23 mouse cellular contexts compared by ENCODE assay signal in genomic region chr2:127850371-127850770, GRCm38 (mm10). TPM values are rescaled to one million over a fixed set of nuclear protein-coding genes. Genes with fewer than 3 reads are reported as not detected.
DNase-seq lines count a peak whose midpoint lies in the region.
"Had no signal": no experiment of that assay in that cellular context is flagged by ENCODE, and none has a peak within 500 bp of the region (broad histone marks: within the 10 kb centered on the region; RNA-seq: fewer than 3 reads in every experiment).

No protein-coding gene starts in this region.

- peak; percentile 25 for DNase-seq in heart, adult 8-10 months (ENCODE audit: low spot score)
- DNase-seq in heart, postnatal 4 days = no peak
- DNase-seq in 3T3-L1 (ENCODE audit: low read depth, low spot score) (peak; percentile 57), adipocyte (ENCODE audit: low spot score) (peak; percentile 40)
- DNase-seq in lung, postnatal 36 days = peak; percentile 59
- no peak for DNase-seq in testis, postnatal 14 days (ENCODE audit: low spot score)
- DNase-seq in cerebellum, postnatal 4 days (ENCODE audit: low spot score in 2 of 2) = no peak
- no peak for DNase-seq in right cerebral cortex, postnatal 10 days (ENCODE audit: low spot score in 2 of 2)
- DNase-seq: B cell, adult 2 months; cerebellum, adult 18-20 months; cerebellum, postnatal 10 days; gastrocnemius, postnatal 25 days; kidney, adult 9 months; kidney, postnatal 10 days; layer of hippocampus, adult 9-11 months; right cerebral cortex, postnatal 14 days; thymus, adult 18-20 months; thymus, postnatal 25 days had no signal

RNA-seq across cellular contexts. Expression of gene Acoxl, which starts 11.7 kb away (rescaled TPM):
- not detected for total RNA-seq in heart, adult 8-10 months (2022)
- not detected for total RNA-seq in heart, postnatal 4 days (2021)
- total RNA-seq: heart, adult 18-20 months; heart, postnatal 14 days; left cerebral cortex, postnatal 10 days; liver, adult 2 months had no signal

RNA-seq across cellular contexts. Expression of gene Bub1, which starts 18.7 kb away (rescaled TPM):
- under 1 TPM in 3 of 4 experiments, not detected in 1; 0.14 to 0.82 (median 0.46) TPM for total RNA-seq in heart, adult 8-10 months (2022)
- total RNA-seq in heart, postnatal 4 days (2021) = 10 to 100 TPM; 22.8 to 25.7 TPM
- total RNA-seq: gastrocnemius, adult 18-20 months had no signal

RNA-seq across cellular contexts. Expression of gene Mtln, which starts 58.1 kb away (rescaled TPM):
- total RNA-seq in heart, adult 8-10 months (2022) = 10 to 100 TPM; 56.0 to 63.9 (median 62.7) TPM
- 10 to 100 TPM; 30.3 to 30.5 TPM for total RNA-seq in heart, postnatal 4 days (2021)

Comparison
In these comparisons a context has a peak if more than half of its experiments do, and no peak if none do; other contexts are left out.
1. DNase-seq: peak in heart, adult 8-10 months (single experiment), 3T3-L1 (single experiment), adipocyte (single experiment) and lung, postnatal 36 days (single experiment); none in heart, postnatal 4 days (single experiment), testis, postnatal 14 days (single experiment), cerebellum, postnatal 4 days (0 of 2) and right cerebral cortex, postnatal 10 days (0 of 2).
2. RNA of gene Bub1, which starts 18.7 kb away (total RNA-seq): 22.8 to 25.7 TPM in heart, postnatal 4 days; 0.14 to 0.82 TPM in heart, adult 8-10 months; every median in the first group is over 10 times any median in the second.